Mouse (Mus musculus): ENCODE measurements around the gene Cd164.

Cd164 gene

GRCm38 (mm10) chr10:41518981-41519618 is at the start of gene Cd164:
Gene Cd164, plus strand, starts transcription at chr10:41519414.
- peak; percentile 85 to 89 for DNase-seq (ENCODE audit: low spot score in 2 of 2)

GRCm38 (mm10) chr10:41470693-41471092 is 48.5 kb upstream of the Cd164 start:
- no peak for DNase-seq (ENCODE audit: low spot score in 2 of 2)

- no peak for DNase-seq (ENCODE audit: low spot score in 2 of 2)
Observed at GRCm38 (mm10) chr10:41472534-41472933, 46.7 kb upstream of the Cd164 start.

- no peak for DNase-seq (ENCODE audit: low spot score in 2 of 2)
Observed at GRCm38 (mm10) chr10:41472962-41473481, 46.2 kb upstream of the Cd164 start.

DNA sequence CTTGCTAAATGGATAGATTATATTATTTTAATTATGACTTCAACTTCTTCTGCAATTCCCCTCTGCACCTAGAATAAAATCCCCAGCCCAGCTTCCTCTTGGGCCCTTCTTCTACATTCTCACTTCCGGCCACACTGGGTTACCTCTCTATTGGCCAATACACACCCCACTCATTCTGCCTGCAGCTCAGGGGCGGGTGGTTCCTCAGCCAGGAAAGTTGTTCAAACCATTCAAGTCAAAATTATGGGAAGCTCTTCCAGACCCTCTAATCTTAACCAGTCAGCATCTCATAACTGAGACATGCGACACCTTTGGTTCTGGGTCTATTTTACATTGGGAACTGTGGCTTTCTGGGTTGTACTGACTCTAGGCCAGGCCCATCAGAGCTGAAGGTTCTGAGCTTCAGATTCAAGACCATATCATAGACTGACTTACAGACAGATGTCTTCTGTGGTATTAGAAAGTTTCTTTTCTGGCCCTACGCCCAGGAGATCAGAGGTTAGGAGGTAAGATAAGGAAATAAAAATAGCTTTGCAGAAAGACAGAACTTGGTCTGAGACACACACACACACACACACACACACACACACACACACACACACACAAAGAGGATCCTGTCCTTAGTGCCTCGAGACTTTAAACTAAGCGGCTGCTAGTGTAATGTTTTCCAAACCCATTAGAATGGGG is 45.3 kb upstream of the Cd164 start:
- no peak for DNase-seq (ENCODE audit: low spot score in 2 of 2)

DNA sequence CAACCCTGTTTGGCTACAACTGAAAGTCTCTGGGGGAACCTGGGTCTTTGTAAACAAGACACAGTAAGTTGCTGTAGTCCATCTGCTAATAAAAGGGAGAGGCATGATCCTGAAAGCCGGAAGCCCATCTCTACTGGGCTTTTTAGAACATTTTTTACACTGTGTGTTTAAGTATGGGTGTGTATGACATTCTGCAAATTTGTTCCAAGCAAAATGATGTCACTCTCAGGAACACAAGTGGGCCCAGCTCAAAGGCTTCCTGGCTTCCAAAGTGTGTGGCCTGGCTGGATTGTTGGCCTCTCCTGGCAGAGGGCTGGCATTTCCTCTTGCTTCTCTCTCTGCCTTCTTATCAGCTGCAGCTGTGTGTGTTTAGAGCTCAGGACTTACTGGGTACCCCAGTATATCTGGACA is 44.2 kb upstream of the Cd164 start:
- no peak for DNase-seq (ENCODE audit: low spot score in 2 of 2)

- DNase-seq (ENCODE audit: low spot score in 2 of 2): peak in 1 of 2 experiments; percentile 53
Observed at GRCm38 (mm10) chr10:41476171-41477017, 42.8 kb upstream of the Cd164 start, which contains the start of gene Mical1. Gene Mical1, plus strand, starts transcription at chr10:41476314.

GRCm38 (mm10) chr10:41477018-41477277 is 42.3 kb upstream of the Cd164 start:
- no peak for DNase-seq (ENCODE audit: low spot score in 2 of 2)

GRCm38 (mm10) chr10:41477278-41478181 is 41.7 kb upstream of the Cd164 start:
- peak; percentile 50 to 62 for DNase-seq (ENCODE audit: low spot score in 2 of 2)

GRCm38 (mm10) chr10:41479961-41480360 is 39.3 kb upstream of the Cd164 start:
- no peak for DNase-seq (ENCODE audit: low spot score in 2 of 2)

- no peak for DNase-seq (ENCODE audit: low spot score in 2 of 2)
Observed at GRCm38 (mm10) chr10:41480938-41481880, 38.0 kb upstream of the Cd164 start.

DNA sequence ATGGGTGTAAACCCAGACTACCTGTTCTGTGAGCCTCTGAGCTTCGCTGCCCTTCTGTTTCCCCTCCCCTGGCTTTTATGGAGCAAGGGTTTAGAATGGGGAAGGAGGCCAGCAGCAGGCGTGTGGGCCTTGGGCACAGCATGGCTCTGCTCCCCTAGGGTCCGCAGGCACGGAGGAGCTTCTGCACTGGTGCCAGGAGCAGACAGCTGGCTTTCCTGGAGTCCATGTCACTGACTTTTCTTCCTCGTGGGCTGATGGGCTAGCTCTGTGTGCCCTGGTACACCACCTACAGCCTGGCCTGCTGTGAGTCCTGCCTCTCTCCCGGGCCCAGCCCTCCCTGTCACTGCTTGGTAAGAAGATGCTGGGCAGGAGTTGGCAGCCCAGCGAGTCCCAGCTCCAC is 36.8 kb upstream of the Cd164 start:
- DNase-seq (ENCODE audit: low spot score in 2 of 2): no peak

DNA sequence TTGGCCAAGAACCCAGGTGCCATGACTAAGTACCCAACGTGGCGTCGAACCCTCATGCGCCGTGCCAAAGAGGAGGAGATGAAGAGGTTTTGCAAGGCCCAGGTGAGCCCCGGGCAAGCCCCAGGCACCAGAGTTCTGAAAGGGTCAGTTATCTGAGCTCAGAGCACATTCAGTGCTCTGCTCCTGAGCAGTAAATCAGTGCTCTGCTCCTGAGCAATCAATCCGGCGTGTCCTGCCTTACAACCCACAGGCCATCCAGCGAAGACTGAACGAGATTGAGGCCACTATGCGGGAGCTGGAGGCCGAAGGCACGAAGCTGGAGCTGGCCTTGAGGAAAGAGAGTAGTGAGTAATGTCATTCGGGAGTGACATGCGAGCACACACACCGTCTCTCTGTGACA is 33.4 kb upstream of the Cd164 start:
- no peak for DNase-seq (ENCODE audit: low spot score in 2 of 2)

DNA sequence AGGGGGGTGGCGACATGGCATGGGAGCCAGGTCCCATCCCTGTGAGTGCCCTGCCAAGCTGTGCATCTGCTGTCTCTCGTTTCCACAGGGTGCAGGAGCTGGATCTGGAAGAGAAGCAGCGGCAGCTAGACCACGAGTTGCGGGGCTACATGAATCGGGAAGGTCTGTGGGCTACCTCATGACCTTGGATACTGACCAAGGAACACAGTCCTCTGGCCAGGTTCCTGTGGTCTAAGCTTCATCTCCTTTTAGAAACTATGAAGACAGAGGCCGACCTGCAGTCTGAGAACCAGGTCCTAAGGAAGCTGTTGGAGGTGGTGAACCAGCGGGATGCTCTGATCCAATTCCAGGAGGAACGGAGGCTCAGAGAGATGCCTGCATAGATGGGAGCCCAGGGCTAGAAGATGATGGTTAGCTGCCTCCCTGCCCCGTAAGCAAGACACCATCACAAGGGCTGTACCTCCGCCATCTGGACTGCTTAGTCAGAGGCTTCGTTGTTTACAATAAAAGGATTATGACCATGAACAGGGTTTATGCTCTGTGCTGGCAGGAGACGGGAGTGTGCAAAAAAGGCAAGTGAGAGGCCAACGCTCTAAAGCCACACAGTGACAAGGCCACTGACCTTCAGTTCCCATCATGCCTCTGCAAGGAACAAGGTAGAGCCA is 32.6 kb upstream of the Cd164 start:
- DNase-seq (ENCODE audit: low spot score in 2 of 2): no peak

DNA sequence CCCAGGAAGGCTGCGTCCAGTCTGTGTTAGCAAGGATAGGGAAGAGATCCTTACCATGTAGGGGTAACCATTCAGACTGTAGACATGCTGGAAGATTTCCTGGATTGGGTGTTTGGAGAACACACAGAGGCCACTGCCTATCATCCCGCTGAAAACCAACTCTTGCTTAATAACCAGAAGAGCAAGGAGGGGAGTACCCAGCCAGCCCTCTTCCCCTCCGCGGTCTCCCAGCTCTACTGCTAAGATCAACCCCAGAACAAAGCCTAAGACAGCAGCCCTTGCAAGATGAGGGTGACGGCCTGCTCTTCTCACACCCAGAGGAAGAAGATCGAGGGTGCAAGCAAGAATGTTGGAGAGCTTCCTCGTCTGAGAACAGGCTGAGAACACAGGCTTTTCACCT is 30.3 kb upstream of the Cd164 start:
- no peak for DNase-seq (ENCODE audit: low spot score in 2 of 2)

DNA sequence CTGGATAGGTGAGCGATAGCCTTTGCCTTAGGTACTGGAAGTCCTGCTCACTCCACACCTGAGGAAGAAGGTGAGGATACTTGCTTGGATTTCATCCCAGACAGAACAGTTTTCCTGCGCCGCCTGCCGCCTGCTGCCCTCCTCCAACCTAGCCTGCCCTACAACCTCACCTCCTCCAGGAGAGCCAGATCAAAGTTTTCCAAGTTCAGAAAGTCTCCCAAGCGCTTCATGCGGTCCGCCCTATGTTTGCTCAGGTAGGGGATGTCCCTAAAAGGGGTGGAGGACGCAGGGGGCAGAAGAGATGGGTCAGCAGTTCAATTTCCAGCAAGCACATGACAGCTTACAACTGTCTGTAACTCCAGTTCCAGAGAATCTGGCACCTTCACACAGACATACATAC is 29.9 kb upstream of the Cd164 start:
- DNase-seq (ENCODE audit: low spot score in 2 of 2): no peak

DNA sequence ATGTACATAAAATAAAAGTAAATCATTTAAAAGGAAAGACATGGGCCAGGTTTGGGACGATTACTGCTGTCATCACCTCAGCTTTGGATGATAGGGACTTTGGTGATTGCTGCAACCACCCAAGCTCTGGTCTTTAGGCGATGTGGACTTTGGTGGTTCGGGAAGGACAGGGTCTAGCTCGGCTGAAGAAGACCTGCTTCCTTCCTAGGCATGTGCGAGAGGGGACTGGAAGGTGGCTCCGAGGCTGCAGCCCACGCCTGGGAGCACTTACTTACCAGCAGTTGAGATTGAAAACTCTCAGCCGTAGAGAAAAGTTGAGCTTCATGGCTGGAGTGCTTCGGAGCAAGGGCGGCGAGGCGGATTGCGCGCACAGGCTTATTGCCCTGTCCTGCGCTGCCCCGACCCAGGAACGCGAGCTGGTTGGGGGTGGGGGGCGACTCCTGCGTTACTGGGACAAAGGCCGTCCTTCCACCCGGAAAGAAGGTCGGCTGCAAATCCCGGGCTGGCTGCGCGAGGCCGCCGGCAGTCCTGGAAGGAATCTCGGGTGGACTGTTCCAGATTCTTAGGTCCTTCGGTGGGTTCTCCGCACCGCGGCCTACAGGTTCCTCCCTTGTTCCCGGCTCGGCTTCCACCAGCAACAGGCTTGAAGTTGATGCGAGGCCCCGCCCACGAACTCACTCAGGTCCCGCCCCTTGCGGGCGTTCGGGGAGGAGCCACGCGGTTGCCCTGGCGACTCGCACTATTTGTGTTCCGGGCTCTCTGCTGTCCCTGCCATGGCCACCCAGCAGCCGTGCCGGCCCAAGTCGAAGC is 29.3 kb upstream of the Cd164 start, which contains the start of the genes Smpd2 and Ppil6:
Gene Smpd2, minus strand, starts transcription at position 662 of the 810 bp plus-strand sequence.
Gene Ppil6, plus strand, starts transcription at position 732 of the 810 bp plus-strand sequence.
- DNase-seq (ENCODE audit: low spot score in 2 of 2): peak; percentile 96

DNA sequence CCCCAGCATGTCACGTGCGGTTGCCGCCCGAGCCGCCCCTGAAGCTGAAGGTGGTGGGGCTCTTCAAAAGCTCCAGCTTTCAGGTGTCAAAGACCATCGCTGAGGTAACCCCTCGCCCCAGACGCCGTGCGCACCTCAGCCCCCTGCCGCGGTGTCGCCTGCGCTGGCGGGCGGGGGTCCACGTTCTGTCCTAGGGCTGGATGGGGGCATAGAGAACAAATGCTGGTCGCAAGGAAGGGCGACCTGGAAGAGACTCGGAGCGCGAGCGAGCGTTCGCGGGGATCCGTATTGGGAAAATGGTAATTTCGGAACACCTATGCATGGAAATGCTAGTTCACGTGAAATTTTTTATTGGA is 28.7 kb upstream of the Cd164 start:
- no peak for DNase-seq (ENCODE audit: low spot score in 2 of 2)

DNA sequence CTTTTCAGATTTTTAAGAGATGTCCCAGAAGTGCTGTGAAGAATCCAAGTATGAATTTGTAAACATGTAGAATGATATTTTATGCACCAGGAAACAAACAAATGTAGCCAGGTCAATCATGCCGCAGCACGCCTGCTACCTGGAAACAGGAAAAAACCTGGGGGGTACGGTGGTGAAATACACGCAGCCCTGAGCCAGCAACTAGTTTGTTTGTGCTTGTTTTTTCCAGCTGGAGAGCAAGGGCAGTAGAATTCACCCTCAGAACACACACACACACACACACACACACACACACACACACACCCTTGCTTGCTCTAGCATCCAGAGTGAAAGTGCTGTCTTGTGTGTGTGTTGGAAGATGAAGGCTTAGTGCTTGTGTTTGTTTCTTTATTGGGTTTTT is 28.1 kb upstream of the Cd164 start:
- DNase-seq (ENCODE audit: low spot score in 2 of 2): peak in 1 of 2 experiments; percentile 47

All from urinary bladder, postnatal 36 days (tissue).